Mouse (Mus musculus) neural tube, embryonic 10.5 days (tissue): Measurements from ENCODE around the gene Col6a5.

ENCODE experiments used
- DNase-seq: peaks from one replicate; pipeline ENCODE4 v3.0.0-alpha.2; 2017; ENCODE audit warnings: low spot score; ENCODE audit errors: extremely low spot score

Col6a5 gene

DNA sequence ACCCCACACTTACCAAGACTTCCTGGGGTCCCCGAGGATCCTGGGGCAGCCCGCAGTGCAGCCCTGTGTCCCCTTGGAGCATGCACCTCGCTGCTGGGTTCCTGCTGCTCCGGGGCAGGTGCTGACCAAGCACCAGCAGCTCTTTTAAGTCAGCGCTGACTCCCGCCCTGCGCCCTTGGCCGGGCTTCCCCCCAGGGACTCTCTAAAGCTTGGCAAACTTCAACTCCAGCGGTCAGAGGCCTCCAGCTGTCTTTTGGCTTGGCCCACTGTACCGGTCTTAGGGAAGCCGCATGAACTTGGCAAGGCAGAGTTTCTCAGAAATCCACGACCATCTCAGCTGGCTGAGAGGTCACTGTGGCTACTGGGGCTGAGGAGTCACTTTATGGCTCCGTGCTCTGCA, at the start of gene Col6a5:
Gene Col6a5 (minus strand): TSS at position 111 of the 400 bp plus-strand sequence.
- no peak for DNase-seq

DNA sequence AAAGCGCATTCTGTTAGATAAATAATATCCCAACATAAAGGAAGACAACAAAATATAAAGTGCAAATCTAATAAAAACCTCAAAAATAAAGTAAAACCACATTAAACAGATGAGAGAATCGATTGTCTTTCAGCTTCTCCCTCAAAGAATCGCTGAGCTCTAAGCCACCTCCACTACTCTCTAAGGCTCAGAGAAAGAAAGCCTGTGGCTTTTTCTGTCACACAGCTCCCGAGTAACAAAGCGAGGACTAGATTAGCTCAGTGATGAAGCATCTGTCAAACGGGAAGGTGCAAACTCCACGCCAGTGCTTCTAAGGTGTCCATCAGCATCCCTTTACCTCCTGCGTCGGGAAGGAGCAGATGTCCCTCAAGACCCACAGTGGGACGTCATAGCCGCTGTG, 37.5 kb upstream of the Col6a5 start:
- no peak for DNase-seq

DNA sequence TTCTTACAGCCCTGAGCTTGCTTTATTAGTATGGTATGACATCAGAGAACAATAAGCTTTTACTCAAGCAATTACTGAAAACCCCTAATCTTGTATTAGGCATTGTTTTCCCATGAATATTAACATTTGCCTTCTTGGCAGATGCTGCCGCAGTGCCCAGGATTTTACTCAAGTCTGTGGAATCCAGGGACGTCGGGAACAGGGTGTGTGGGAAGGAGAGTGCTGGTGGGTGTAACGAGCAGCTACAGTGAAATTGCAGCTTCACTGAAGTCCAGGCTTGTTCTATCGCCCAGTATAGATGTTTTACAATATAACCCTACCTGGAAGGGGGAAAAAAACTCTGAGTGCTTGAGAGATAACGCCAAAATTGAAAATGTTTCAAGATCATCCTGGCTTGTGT, 32.0 kb upstream of the Col6a5 start:
- no peak for DNase-seq

DNA sequence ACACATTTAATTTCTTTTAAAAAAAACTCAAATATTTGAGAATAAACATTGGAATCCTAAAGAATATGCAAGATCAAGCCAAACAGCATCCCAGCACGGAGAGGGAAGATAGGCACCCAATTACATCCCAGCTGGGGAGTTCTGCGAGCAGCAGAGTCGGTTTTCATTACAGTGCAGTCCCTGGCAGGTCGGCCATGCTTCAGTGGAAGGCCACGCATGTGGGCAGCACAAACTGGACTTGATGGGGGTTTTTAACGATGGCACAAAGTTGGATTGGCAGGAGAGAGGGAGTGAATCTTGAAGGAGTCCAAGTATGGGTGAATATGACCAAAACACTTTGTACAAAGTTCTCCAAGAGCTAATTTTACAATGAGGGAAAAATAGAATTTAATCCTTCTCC, 29.7 kb upstream of the Col6a5 start:
- DNase-seq: no peak

DNA sequence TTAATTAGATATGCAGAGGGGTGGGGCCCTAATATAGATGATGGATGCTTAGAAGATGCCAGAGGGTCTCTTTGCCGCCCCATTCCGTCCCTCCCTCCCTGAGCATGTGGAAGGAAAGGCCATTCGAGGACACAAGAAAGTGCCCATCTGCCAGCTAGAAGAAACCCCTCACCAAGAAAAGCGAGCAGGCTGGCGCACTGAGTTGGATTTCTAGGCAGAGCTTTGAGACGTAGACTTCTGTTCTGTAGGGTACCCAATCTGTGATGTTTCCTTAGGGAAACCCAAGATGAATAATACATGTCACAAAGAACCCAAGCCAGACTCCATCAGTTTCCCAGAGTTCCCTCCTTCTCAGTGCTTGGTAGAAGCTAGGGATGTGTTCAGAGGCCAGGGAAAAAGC, 29.0 kb upstream of the Col6a5 start:
- DNase-seq: no peak

DNA sequence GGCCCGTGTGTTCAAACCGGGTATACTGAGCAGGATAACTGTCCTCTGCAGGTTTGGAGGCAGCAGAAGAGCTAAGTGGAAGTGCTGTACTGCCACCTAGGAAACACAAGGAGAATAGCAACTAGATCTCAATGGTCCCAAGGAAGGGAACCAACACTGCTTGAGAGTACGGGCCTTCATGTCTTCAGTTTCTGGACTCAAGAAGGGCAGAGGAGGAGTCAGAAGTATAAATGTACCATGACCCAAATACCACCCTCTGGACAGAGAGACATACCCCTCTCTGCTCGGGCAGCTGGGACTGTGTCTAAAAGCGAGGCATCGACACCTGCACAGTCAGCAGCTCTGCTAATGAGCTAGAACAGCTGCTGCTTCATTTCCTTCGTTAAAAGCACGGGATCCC, 27.7 kb upstream of the Col6a5 start:
- no peak for DNase-seq

DNA sequence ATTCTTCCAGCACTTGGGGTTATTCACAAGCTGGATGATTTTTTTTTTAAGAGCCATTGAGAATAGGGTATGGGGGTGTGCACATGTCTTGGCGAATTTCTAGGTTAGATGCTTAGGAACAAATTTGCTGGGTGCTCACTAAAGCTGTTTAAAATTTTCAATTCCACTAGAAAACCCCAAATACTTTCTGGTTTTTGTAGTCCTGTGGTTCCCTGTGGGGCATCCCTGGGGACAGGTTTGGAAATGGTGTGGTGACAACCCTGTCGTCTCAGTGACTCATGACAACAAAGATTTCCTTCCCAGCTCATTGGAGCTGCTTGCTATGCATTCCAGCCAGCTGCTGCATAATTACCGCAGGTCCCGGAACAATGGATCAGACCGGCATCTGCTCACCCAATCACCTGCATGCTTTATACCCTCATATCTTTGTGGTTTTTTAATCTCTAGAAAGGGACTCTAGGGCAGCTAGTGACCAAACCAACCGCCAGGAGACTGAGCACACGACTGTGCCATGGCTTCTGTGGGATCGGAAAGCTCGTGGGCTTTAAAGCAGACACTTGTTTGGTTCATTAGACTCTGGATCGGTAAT, 24.6 kb upstream of the Col6a5 start:
- no peak for DNase-seq

DNA sequence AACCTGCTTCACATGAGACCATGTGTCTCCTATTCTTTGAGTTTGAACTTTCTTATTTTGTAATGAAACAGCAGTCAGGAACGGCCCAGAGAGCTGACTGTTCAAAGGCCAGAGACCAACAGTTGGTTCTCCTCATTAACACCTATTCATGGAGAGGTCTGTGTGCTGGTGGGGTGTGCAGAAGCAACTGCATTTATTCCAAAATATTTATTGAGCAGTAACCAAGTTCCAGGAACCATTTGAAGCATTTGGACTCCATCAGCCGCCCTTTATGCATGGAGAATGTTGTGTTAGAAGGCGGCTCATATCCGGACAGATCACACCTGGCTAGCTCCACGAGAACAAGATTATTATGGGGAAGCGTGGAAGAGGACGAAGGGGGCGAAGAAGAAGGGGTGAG, 18.0 kb upstream of the Col6a5 start:
- DNase-seq: no peak

DNA sequence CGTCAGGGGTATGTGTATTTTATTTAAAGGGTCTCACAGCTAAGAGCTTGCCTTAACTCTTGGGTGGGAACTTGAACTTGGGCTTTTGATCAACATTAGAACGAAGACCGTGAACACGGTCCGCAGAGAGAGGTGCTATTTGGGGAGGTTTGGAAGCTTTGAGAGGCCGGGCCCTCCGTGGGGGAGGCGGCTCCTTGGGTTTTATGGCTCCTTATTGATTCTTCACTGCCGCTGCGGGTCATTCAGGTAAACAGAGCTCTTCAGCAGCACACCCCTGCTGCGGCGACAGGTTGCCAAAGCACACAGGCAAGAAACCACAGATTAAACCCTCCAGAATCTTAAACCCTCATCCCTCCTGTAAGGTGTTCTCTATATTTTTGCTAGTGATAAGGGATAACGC, 16.4 kb upstream of the Col6a5 start:
- no peak for DNase-seq

DNA sequence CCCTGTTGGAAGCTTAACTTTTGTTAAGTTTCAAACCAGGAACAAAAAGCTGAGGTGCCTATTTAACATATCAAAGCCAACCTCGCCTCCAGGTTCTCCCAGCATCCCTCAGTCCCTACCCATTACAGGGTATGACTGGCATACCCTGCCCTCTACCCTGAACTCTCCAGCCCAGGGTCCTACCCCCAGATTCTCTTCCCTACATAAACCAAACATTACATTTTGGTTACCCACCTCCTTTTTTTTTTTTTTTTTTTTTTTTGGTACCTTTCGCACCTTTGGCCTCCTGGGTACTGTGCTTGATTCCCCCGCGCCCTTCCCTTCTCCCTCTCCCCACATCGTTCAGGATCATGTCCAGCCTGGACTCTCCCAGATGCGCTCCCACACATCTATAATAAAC, 15.9 kb upstream of the Col6a5 start:
- no peak for DNase-seq

DNA sequence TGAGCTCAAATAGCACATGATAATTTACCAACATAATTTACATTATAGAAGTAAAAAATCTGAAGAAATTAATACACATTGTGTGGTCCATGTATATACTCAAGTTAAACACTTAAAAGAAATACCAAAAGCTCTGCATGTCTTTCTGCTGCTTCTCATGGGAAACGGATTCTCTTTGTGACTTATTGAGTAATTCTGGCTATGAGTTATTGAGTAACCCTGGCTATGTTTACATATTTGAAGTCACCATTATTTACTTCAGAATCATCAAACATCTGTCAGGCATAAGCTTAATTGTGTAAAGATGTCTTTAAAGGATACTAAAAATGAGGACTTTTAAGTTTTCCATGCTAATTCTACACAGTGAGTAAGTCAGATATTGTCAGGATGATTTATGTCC, 13.3 kb upstream of the Col6a5 start:
- DNase-seq: no peak

DNA sequence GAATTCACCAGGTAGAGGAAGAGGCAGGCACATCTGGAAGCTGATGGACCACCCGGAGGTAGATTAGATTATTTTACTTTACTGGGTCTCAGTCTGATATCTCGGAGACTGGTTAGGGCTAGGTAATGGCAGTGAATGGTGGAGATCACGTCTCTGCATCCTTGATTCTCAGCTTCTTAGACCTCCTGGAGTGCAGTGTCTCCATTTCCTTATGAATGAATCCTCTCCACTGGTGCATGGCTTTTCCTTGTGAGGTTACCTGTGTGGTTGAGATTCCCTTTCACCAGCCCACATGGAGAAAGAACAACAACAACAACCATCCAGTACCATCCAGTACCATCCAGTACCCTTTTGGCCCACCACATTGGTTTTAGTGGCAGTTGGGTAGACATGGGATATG, 11.6 kb upstream of the Col6a5 start:
- DNase-seq: no peak

DNA sequence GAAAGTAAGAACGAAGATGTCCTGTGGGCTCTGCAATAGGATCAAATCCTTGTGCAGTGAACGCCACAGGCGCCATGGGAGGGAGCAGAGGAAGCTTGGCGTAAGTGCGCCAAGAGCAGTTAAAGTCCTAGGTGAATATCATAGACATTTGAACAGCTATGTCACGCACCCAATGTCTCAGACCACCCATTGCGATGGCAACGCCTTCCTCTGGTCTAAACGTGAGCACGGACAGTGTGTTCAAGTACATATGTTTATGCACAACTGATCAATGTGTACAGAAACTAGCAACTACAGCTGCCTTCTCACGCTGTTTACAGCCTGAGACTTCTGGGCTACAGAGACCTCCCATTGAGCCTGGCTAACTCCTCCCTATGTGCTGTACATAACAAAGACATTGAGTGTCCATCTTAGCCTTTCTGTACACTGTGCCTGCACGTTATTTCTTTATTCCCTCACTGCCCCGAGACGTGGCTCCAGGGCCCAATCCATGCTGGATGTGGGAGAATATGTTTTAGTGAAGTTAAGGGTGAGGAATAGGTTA, 11.0 kb upstream of the Col6a5 start:
- no peak for DNase-seq

DNA sequence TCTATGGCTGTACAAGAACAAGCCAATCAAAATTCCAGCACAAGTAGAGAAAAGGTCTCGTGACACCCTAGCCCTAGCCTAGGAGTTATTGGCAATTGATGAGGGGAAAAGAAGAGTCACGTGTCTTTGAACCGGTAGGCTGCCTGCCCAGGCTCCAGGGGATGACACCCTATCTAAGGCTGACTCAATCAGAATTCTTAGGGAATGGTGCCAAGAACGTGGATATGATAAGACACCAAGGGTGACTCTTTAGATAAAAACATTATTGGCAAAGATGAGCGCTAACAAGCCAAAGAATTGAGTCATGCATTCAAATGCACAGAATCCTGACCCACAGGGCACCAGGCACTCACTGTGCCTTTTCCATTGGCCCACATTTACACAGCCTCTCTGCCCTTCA, 10.5 kb upstream of the Col6a5 start:
- no peak for DNase-seq

DNA sequence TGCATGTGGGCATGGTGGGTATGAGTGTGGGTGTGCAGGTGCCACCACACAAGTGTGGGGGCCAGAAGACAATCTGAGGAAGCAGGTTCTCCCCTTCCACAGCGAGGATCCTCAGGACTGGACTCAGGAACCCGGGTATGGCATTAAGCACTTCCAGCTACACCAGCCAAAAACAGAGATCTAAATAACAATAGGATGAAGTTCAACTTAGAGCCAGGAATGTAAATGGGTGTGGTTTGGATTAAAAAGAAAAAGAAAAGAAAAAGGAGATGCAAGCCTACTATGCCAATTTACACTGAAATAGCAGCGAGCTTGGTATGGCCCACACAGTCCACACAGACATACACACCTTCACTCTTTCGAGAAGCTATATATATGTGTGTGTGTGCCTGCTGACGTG, 7.5 kb upstream of the Col6a5 start:
- DNase-seq: no peak

DNA sequence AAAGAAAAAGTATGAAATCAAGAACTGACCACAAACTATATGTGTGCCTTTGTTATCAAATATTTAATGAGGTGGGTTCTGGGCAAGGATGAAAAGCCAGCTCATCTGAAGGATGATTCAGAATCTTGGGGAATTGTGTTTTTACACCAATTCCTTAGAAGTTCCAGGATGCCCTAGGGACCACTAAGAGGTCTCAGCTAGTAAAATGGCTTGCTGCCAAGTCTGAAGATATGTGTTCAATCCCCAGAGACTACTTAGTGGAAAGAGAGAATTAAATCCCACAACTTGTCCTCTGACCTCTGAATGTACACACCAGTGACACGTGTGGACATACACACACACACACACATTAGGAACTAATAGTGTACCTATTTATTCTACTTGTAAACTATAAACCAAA, 1.3 kb downstream of the Col6a5 start:
- DNase-seq: no peak

DNA sequence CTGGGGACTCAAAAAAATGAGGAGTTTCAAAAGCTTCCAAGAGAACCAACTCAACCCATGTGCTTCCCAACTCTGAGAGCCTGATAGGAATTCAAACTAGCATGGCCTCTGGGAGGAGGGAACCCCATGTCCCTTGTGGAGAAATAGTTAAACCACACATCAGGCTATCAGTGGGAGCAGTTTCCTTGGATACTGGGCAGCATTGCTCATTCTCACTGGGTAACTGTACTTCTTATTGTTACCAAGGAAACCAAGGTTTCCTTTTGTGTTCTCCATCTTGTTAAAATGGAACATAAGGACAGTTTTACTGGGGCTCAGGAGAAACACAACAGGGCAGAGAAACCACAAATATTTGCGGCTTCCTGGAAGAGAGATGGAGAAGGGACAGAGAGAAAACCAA, 10.7 kb downstream of the Col6a5 start:
- no peak for DNase-seq

DNA sequence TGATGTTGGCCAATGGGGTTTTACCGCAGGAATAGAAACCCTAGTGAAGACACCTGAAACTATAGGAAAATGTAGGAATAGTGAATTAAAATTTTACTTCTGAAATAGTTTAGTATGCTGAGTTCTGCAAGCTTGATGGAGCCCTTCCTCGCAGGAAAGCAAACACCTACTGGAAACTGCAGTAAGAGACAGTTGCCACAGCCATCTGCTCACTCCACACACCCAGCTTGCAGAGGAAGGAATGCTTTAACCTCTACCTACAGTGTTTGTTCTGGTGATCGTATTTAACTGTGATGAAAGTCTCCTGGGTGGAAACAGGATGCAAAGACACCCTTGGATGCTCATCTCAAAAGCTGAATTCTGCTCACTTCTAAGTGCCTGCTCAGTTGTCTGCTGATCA, 12.9 kb downstream of the Col6a5 start:
- no peak for DNase-seq

DNA sequence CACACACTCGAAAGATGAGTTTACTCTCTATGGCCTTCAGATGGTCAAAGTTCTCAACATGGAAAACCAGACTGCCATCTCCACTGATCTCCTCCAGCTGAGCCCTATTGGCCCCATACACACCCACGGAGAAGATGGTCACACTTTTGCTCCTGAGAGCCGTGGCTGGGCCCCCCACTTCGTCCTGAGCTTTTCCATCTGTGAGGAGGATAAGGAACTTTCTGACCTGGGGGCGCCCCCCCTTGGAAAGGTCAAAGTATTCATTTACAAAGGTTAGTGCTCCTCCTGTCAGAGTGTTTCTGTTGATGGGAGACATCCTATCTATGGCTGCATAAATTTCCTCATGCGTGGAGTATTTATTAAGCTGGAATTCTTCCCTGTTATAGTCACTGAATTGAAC, 26.6 kb downstream of the Col6a5 start:
- DNase-seq: peak; percentile 27

DNA sequence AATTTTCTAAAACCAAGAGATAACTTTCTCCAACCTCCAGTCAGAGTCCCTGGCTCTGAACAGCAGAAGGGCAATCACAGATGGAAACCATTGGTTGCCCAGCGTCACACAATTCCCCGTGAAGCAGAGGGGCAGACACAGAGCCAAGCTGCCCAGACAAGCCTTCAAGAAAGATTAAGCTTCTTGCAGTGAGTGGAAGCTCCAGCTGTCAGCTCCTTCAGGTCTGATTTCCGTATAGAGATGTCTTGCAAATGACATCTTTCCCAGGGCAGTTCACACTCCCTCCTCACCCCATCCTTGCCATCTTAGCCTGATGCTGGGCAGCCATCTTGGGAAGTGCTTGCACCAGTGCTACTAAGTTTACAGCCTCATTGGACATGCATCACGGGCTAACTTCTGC, 31.2 kb downstream of the Col6a5 start:
- no peak for DNase-seq

DNA sequence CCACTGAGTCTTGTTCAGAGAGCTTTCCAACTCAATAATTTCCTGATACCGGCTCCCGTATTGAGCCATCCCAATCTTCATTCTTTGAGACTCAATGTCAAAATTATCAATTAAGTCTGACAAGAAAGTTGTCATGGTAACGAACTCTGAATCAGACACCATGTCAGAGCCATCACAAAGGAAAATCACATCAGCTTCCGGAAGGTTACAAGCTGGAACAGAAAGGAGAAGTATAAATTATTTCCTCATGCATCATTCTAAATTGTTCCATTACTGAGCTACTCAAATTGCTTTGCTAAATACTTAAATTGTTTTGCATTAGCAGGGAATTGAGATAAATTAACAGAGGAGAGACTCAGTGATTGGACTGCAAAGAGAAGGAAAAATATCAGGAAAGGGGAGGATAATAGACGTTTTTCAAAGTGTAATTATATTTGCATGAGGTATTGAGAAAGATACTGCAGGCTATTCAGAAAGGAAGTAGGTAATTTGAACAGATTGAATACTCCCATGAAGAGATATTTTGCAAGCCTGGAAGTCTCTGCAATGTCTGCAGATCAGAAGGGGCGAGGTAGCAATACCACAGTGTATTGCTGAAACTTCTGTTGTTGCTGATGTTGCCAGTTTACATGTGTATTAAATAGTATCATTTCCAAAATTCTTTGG, 31.9 kb downstream of the Col6a5 start:
- no peak for DNase-seq

DNA sequence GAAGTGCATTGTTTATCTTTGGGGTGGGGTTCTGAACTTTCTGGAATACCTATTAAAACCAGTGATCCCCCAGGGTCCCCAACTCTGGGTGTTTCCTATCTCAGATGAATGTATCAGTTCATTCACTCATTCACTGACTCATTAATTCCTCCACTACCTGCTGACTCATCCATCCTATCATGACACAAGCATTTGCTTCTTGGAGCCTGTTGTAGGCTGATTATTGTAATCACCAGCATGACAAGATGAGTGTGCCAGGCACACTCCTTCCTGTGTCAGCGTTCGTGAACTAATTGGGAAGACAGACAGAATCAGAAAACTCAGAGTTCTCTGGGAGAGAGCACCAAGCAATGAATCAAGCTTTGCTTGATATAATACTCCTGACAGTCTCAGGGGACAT, 36.8 kb downstream of the Col6a5 start:
- no peak for DNase-seq

DNA sequence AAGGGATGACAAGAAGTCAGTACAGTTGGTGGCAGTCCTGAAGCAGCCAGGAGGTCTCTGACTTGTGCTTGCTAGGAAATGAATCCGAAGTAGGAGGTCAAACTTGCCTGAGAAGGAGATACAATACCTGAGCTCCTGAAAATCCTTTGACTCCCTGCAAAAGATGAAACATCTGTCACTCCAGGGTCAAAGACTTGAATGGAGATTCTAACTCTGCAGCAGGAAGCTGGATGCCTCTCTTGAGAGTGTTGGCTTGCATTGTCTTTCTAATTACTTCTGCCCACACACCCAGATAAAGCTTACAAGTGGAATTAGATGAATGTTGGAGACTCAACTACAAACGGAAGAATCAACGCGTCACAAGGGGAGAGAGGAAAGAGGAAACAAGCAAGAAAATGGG, 45.3 kb downstream of the Col6a5 start:
- DNase-seq: no peak
